Mouse (Mus musculus) embryonic fibroblast, embryonic 13.5 days (primary cell): ENCODE data around the gene Cyth1.

Experiments
- CTCF ChIP-seq: IDR thresholded peaks from 2 replicates; pipeline ENCODE4 v1.5.1; 2011; ENCODE audit warnings: mild to moderate bottlenecking, control low read depth, low read length, moderate library complexity, borderline replicate concordance; ENCODE audit not compliant: insufficient read depth
- POLR2A ChIP-seq: IDR thresholded peaks from 2 replicates; pipeline ENCODE4 v1.6.1; 2011; ENCODE audit warnings: low read depth, mild to moderate bottlenecking, control low read depth, low read length, moderate library complexity

- TF ChIP-seq CTCF (peak; percentile 100), POLR2A (no peak)
Observed at GRCm38 (mm10) chr11:118102838-118103237, 145.6 kb downstream of the Cyth1 start.
